Mouse (Mus musculus) bone marrow, adult 2 months (tissue): Measurements from ENCODE around the gene Ubap2.

Experiments used
- CTCF ChIP-seq: fragments of 200-500 bp; IDR thresholded peaks from 2 replicates; pipeline ENCODE4 v1.5.1; 2011; ENCODE audit warnings: low read length, control low read depth; ENCODE audit not compliant: control insufficient read depth, insufficient read depth
- POLR2A ChIP-seq: fragments of 200-500 bp; IDR thresholded peaks from 2 replicates; pipeline ENCODE4 v1.6.1; 2011; ENCODE audit warnings: low read depth, mild to moderate bottlenecking, control low read depth, low read length, borderline replicate concordance; ENCODE audit not compliant: control insufficient read depth

DNA sequence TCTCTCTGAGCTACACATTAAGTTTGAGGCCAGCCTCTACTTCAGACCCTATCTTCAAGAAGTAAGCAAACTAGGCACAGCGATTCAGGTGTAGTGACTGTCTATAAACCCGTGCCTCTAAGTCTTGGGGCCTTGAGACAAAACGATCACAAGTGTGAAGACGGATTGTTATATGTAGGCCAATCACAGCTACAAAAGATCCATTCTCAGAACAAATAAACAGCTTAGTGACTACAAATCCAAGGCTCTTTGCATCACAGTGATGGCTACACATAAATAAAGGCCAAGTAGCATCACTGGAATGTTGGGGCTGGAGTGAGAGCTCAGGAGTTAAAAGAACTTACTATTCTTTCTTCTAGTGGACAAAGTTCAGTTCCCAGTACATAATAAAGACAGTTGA lies 15.9 kb downstream of the Ubap2 start:
- TF ChIP-seq CTCF (no peak), POLR2A (no peak)
